Mouse (Mus musculus) cerebellum, postnatal 4 days (tissue): Measurements from ENCODE around the gene Rere.

ENCODE experiments used
- DNase-seq, 2 experiments: peaks; one replicate each; pipeline ENCODE4 v3.0.0; 2022; ENCODE audit warnings: low spot score in 2 of 2, mixed read lengths in 1 of 2

Gene Rere

GRCm38 (mm10) chr4:150420576-150421263 is 139.3 kb downstream of the Rere start:
- DNase-seq, result no peak

GRCm38 (mm10) chr4:150426098-150426879 is 144.8 kb downstream of the Rere start:
- DNase-seq, result no peak

GRCm38 (mm10) chr4:150426880-150427476 is 145.5 kb downstream of the Rere start:
- no peak for DNase-seq

GRCm38 (mm10) chr4:150428762-150429161 is 147.3 kb downstream of the Rere start:
- DNase-seq, result no peak

- DNase-seq, result no peak
Measured at GRCm38 (mm10) chr4:150433827-150434574, 152.6 kb downstream of the Rere start.

- no peak for DNase-seq
Measured at GRCm38 (mm10) chr4:150435590-150435989, 154.1 kb downstream of the Rere start.

- DNase-seq, result no peak
Measured at GRCm38 (mm10) chr4:150438621-150439020, 157.2 kb downstream of the Rere start.

- DNase-seq, result no peak
Measured at GRCm38 (mm10) chr4:150441931-150442330, 160.5 kb downstream of the Rere start.

GRCm38 (mm10) chr4:150444068-150444467 is 162.6 kb downstream of the Rere start:
- no peak for DNase-seq

- no peak for DNase-seq
Measured at GRCm38 (mm10) chr4:150446617-150447016, 165.2 kb downstream of the Rere start.

- no peak for DNase-seq
Measured at GRCm38 (mm10) chr4:150447517-150447916, 166.1 kb downstream of the Rere start.

GRCm38 (mm10) chr4:150448433-150448832 is 167.0 kb downstream of the Rere start:
- DNase-seq, result no peak

GRCm38 (mm10) chr4:150450081-150450691 is 168.7 kb downstream of the Rere start:
- no peak for DNase-seq

- DNase-seq, result no peak
Measured at GRCm38 (mm10) chr4:150452155-150452847, 170.9 kb downstream of the Rere start.

GRCm38 (mm10) chr4:150454571-150455306 is 173.3 kb downstream of the Rere start:
- DNase-seq, result no peak

- DNase-seq, result no peak
Measured at GRCm38 (mm10) chr4:150455750-150456149, 174.3 kb downstream of the Rere start.

- DNase-seq, result no peak
Measured at GRCm38 (mm10) chr4:150456452-150456851, 175.0 kb downstream of the Rere start.

- DNase-seq, result no peak
Measured at GRCm38 (mm10) chr4:150456886-150457285, 175.4 kb downstream of the Rere start.

GRCm38 (mm10) chr4:150457353-150457752 is 175.9 kb downstream of the Rere start:
- DNase-seq, result no peak

- DNase-seq, result no peak
Measured at GRCm38 (mm10) chr4:150457771-150458170, 176.3 kb downstream of the Rere start.
